Mouse (Mus musculus) lung, postnatal 0 days (tissue): ENCODE measurements around the gene Atp2c1.

Experiments used
- CTCF ChIP-seq: IDR thresholded peaks from 2 replicates; pipeline ENCODE4 v1.5.1; 2016; ENCODE audit warnings: antibody characterized with exemption, mild to moderate bottlenecking
- EP300 ChIP-seq: IDR thresholded peaks from 2 replicates; pipeline ENCODE4 v1.6.1; 2016; ENCODE audit warnings: antibody characterized with exemption, mild to moderate bottlenecking, control low read depth

DNA sequence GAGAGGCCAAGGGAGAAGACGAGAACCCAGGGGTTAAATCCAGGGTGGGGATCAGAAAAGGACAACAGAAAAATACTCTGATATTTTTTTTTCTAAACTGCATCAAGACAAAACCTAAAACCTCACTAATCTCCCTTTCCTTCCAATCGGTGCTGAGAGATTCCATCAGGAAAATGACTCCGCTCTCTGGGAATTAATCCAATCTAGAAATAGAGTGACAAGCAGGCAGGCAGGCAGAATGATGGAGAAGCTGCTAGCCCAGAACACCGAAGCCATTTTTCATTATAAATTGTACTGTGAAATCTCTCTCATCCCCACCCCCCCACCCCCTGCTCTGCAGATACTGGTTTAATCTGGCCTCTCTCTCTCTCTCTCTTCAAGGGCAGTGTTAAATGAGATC, 1.8 kb downstream of the Atp2c1 start:
- TF ChIP-seq CTCF, result no peak
- no peak for TF ChIP-seq EP300
